Mouse (Mus musculus) forebrain, embryonic 10.5 days (tissue): Measurements from ENCODE around the gene Mrtfa. TPM values are rescaled to one million over a fixed set of nuclear protein-coding genes. Genes with fewer than 3 reads are reported as not detected.

ENCODE experiments used
- DNase-seq: peaks from one replicate; pipeline ENCODE4 v3.0.0-alpha.2; 2017; ENCODE audit warnings: low spot score; ENCODE audit errors: extremely low spot score
- H3K27ac ChIP-seq: fragments of 300-500 bp; sonication (generic); 2 replicates; pipeline ENCODE4 v1.5.1; 2016; ENCODE audit warnings: mild to moderate bottlenecking
- H3K27me3 ChIP-seq: fragments of 300-500 bp; sonication (generic); 2 replicates; pipeline ENCODE4 v1.6.1; 2016; ENCODE audit warnings: mild to moderate bottlenecking; ENCODE audit not compliant: poor library complexity, severe bottlenecking
- H3K36me3 ChIP-seq: fragments of 300-500 bp; sonication (generic); replicated peaks from 2 replicates; pipeline ENCODE4 v1.6.1; 2016; ENCODE audit warnings: mild to moderate bottlenecking, moderate library complexity
- H3K4me1 ChIP-seq: fragments of 300-500 bp; sonication (generic); 2 replicates; pipeline ENCODE4 v1.6.1; 2016
- H3K4me3 ChIP-seq: fragments of 300-500 bp; sonication (generic); 2 replicates; pipeline ENCODE4 v1.5.1; 2016; ENCODE audit warnings: mild to moderate bottlenecking, moderate library complexity
- H3K9me3 ChIP-seq: fragments of 300-500 bp; sonication (generic); 2 replicates; pipeline ENCODE4 v1.6.1; 2016; ENCODE audit warnings: mild to moderate bottlenecking, moderate library complexity
- WGBS: fragments of 180-500 bp; shearing (Covaris S2); methylation state at CpG from one replicate; pipeline ENCODE4 v1.1.7; 2016; 5-methylcytosine and 5-hydroxymethylcytosine counted together
- polyA plus RNA-seq: library from polyadenylated mRNA; unstranded; fragments of >200 nt; fragmentation: Nextera tagmentation; extraction: Ambion mirVana; gene quantifications from 2 replicates; pipeline ENCODE4 v1.2.1, GENCODE M21; 2016

Mrtfa gene
- polyA plus RNA-seq, 1 experiment from 2014 or later = 21.7 TPM

- WGBS = 88% methylated on average over 10 of the region's 10 CpGs
- H3K27ac ChIP-seq = no peak overlapping the region
- no peak overlapping the region for H3K4me3 ChIP-seq
- DNase-seq = no peak
- no peaks in the 10 kb centered on the region for H3K4me1 ChIP-seq
- no peaks in the 10 kb centered on the region for H3K27me3 ChIP-seq
- peaks cover 53% of the 10 kb centered on the region for H3K36me3 ChIP-seq
- no peaks in the 10 kb centered on the region for H3K9me3 ChIP-seq
These were observed 184.3 kb downstream of the Mrtfa start for GRCm38 (mm10) chr15:81006127-81006735.

- WGBS = 64% methylated on average over 3 of the region's 4 CpGs
- Histone ChIP-seq H3K9me3 (no peaks in the 10 kb centered on the region), H3K27me3 (no peaks in the 10 kb centered on the region), H3K4me1 (peaks cover 11% of the 10 kb centered on the region), H3K36me3 (peaks cover 19% of the 10 kb centered on the region), H3K4me3 (no peak overlapping the region), H3K27ac (no peak overlapping the region)
- no peak for DNase-seq
These were observed 190.0 kb downstream of the Mrtfa start for GRCm38 (mm10) chr15:81000419-81001138.

GRCm38 (mm10) chr15:80997077-80997476 is 193.5 kb downstream of the Mrtfa start:
- no peak for DNase-seq
- no peak overlapping the region for H3K4me3 ChIP-seq
- no peaks in the 10 kb centered on the region for H3K36me3 ChIP-seq
- no peaks in the 10 kb centered on the region for H3K27me3 ChIP-seq
- WGBS = 71% methylated on average over 1 of the region's 1 CpGs
- H3K9me3 ChIP-seq = no peaks in the 10 kb centered on the region
- H3K27ac ChIP-seq = no peak overlapping the region
- H3K4me1 ChIP-seq = peaks cover 11% of the 10 kb centered on the region

GRCm38 (mm10) chr15:80996090-80996835 is 194.3 kb downstream of the Mrtfa start:
- no peaks in the 10 kb centered on the region for H3K27me3 ChIP-seq
- no peaks in the 10 kb centered on the region for H3K9me3 ChIP-seq
- H3K36me3 ChIP-seq = no peaks in the 10 kb centered on the region
- H3K4me3 ChIP-seq = no peak overlapping the region
- WGBS = 88% methylated on average over 6 of the region's 6 CpGs
- H3K27ac ChIP-seq = no peak overlapping the region
- DNase-seq = no peak
- peaks cover 11% of the 10 kb centered on the region for H3K4me1 ChIP-seq

- no peaks in the 10 kb centered on the region for H3K36me3 ChIP-seq
- no peaks in the 10 kb centered on the region for H3K9me3 ChIP-seq
- no peak for DNase-seq
- WGBS = 92% methylated on average over 5 of the region's 5 CpGs
- H3K27ac ChIP-seq = no peak overlapping the region
- peaks cover 4% of the 10 kb centered on the region for H3K4me1 ChIP-seq
- H3K27me3 ChIP-seq = no peaks in the 10 kb centered on the region
- H3K4me3 ChIP-seq = no peak overlapping the region
These were observed 195.6 kb downstream of the Mrtfa start for GRCm38 (mm10) chr15:80994959-80995358.

- Histone ChIP-seq H3K4me3 (no peak overlapping the region), H3K9me3 (no peaks in the 10 kb centered on the region), H3K4me1 (no peaks in the 10 kb centered on the region), H3K27ac (no peak overlapping the region), H3K27me3 (no peaks in the 10 kb centered on the region), H3K36me3 (no peaks in the 10 kb centered on the region)
- DNase-seq = no peak
- WGBS = 82% methylated on average over 3 of the region's 3 CpGs
These were observed 200.8 kb downstream of the Mrtfa start for GRCm38 (mm10) chr15:80989712-80990111.

GRCm38 (mm10) chr15:80988331-80988730 is 202.2 kb downstream of the Mrtfa start:
- H3K27me3 ChIP-seq = no peaks in the 10 kb centered on the region
- no peak overlapping the region for H3K27ac ChIP-seq
- H3K9me3 ChIP-seq = no peaks in the 10 kb centered on the region
- DNase-seq = no peak
- no peak overlapping the region for H3K4me3 ChIP-seq
- 56% methylated on average over 1 of the region's 1 CpGs for WGBS
- no peaks in the 10 kb centered on the region for H3K36me3 ChIP-seq
- H3K4me1 ChIP-seq = no peaks in the 10 kb centered on the region

- Histone ChIP-seq H3K9me3 (no peaks in the 10 kb centered on the region), H3K4me3 (no peak overlapping the region), H3K36me3 (no peaks in the 10 kb centered on the region), H3K27ac (no peak overlapping the region), H3K4me1 (peaks cover 7% of the 10 kb centered on the region), H3K27me3 (no peaks in the 10 kb centered on the region)
- WGBS = 96% methylated on average over 2 of the region's 2 CpGs
- DNase-seq = no peak
These were observed 207.3 kb downstream of the Mrtfa start for GRCm38 (mm10) chr15:80983264-80983663.

GRCm38 (mm10) chr15:80981176-80981575 is 209.4 kb downstream of the Mrtfa start:
- Histone ChIP-seq H3K4me1 (peaks cover 17% of the 10 kb centered on the region), H3K27ac (no peak overlapping the region), H3K36me3 (no peaks in the 10 kb centered on the region), H3K9me3 (no peaks in the 10 kb centered on the region), H3K27me3 (no peaks in the 10 kb centered on the region), H3K4me3 (no peak overlapping the region)
- DNase-seq = no peak
- WGBS = 92% methylated on average over 4 of the region's 4 CpGs

GRCm38 (mm10) chr15:80979611-80980010 is 210.9 kb downstream of the Mrtfa start:
- 87% methylated on average over 4 of the region's 4 CpGs for WGBS
- no peak for DNase-seq
- Histone ChIP-seq H3K4me3 (no peak overlapping the region), H3K27me3 (no peaks in the 10 kb centered on the region), H3K27ac (no peak overlapping the region), H3K9me3 (no peaks in the 10 kb centered on the region), H3K36me3 (no peaks in the 10 kb centered on the region), H3K4me1 (peaks cover 17% of the 10 kb centered on the region)

- under 1% methylated on average over 67 of the region's 67 CpGs for WGBS
- DNase-seq = peak; percentile 81
- Histone ChIP-seq H3K27me3 (no peaks in the 10 kb centered on the region), H3K36me3 (no peaks in the 10 kb centered on the region), H3K27ac (peak within 1 kb of the TSS; percentile 87), H3K4me3 (peak within 1 kb of the TSS; percentile 90), H3K4me1 (peaks cover 17% of the 10 kb centered on the region), H3K9me3 (no peaks in the 10 kb centered on the region)
These were observed 212.8 kb downstream of the Mrtfa start, which contains the start of gene Sgsm3 for GRCm38 (mm10) chr15:80977620-80978334. Gene Sgsm3 (plus strand): TSS chr15:80977765.

- H3K4me1 ChIP-seq = peaks cover 17% of the 10 kb centered on the region
- H3K36me3 ChIP-seq = peaks cover 7% of the 10 kb centered on the region
- no peak overlapping the region for H3K27ac ChIP-seq
- 92% methylated on average over 3 of the region's 3 CpGs for WGBS
- no peaks in the 10 kb centered on the region for H3K9me3 ChIP-seq
- no peak for DNase-seq
- no peaks in the 10 kb centered on the region for H3K27me3 ChIP-seq
- H3K4me3 ChIP-seq = no peak overlapping the region
These were observed 214.9 kb downstream of the Mrtfa start for GRCm38 (mm10) chr15:80975666-80976065.
